In genomic region chr2:93938534-93938933, GRCm38 (mm10) we compare ENCODE assay signal across 24 mouse cellular contexts. TPM values are rescaled to one million over a fixed set of nuclear protein-coding genes. Genes with fewer than 3 reads are reported as not detected.
DNase-seq lines count a peak whose midpoint lies in the region; ATAC-seq and TF ChIP-seq lines count a peak whose summit lies in the region.
"Had no signal": no experiment of that assay in that cellular context is flagged by ENCODE, and none has a peak within 500 bp of the region (broad histone marks: within the 10 kb centered on the region; RNA-seq: fewer than 3 reads in every experiment).

No protein-coding gene starts in this region.

- peaks cover 9% of the 10 kb centered on the region for H3K9me3 ChIP-seq in heart, embryonic 14.5 days (ENCODE audit: control insufficient read depth, low read length)
- peaks cover 6% of the 10 kb centered on the region for H3K9me3 ChIP-seq in heart, embryonic 11.5 days (replicated peaks; ENCODE audit: control insufficient read depth, low read length)
- no peaks in the 10 kb centered on the region for H3K9me3 ChIP-seq in midbrain, postnatal 0 days (ENCODE audit: low read length)
- H3K9me3 ChIP-seq in midbrain, embryonic 16.5 days (replicated peaks; ENCODE audit: control insufficient read depth, low read length, poor library complexity, severe bottlenecking) = no peaks in the 10 kb centered on the region
- H3K9me3 ChIP-seq in neural tube, embryonic 15.5 days (replicated peaks) = no peaks in the 10 kb centered on the region
- H3K9me3 ChIP-seq: embryonic facial prominence, embryonic 13.5 days; limb, embryonic 15.5 days; liver, embryonic 15.5 days had no signal

- WGBS in heart, embryonic 14.5 days = 16% methylated on average over 9 of the region's 9 CpGs
- 36% methylated on average over 9 of the region's 9 CpGs for WGBS in heart, embryonic 11.5 days (ENCODE audit: insufficient replicate concordance)
- WGBS in midbrain, postnatal 0 days = 83% methylated on average over 9 of the region's 9 CpGs
- 82% methylated on average over 9 of the region's 9 CpGs for WGBS in midbrain, embryonic 16.5 days
- whole genome bisulfite sequencing in neural tube, embryonic 15.5 days = 49% methylated on average over 9 of the region's 9 CpGs

- H3K27me3 ChIP-seq in heart, embryonic 14.5 days (ENCODE audit: control insufficient read depth, insufficient read depth, low read length) = no peaks in the 10 kb centered on the region
- H3K27me3 ChIP-seq in heart, embryonic 11.5 days (ENCODE audit: control insufficient read depth, insufficient read depth, low read length) = peaks cover 15% of the 10 kb centered on the region
- H3K27me3 ChIP-seq in midbrain, postnatal 0 days (ENCODE audit: insufficient read depth, low read length) = no peaks in the 10 kb centered on the region
- no peaks in the 10 kb centered on the region for H3K27me3 ChIP-seq in midbrain, embryonic 16.5 days (ENCODE audit: control insufficient read depth, insufficient read depth, low read depth, low read length)
- H3K27me3 ChIP-seq in neural tube, embryonic 15.5 days (replicated peaks) = no peaks in the 10 kb centered on the region
- H3K27me3 ChIP-seq: limb, embryonic 15.5 days; liver, embryonic 15.5 days had no signal

- H3K4me2 ChIP-seq in heart, embryonic 14.5 days (ENCODE audit: low read length) = peak overlapping the region; percentile 17; the same call in 1 of the 2 replicates
- no peak overlapping the region for H3K4me2 ChIP-seq in heart, embryonic 11.5 days
- H3K4me2 ChIP-seq in midbrain, postnatal 0 days (ENCODE audit: low read depth, low read length, poor library complexity, severe bottlenecking) = no peak overlapping the region
- H3K4me2 ChIP-seq in midbrain, embryonic 16.5 days (ENCODE audit: low read length) = no peak overlapping the region
- H3K4me2 ChIP-seq in neural tube, embryonic 15.5 days = no peak overlapping the region
- H3K4me2 ChIP-seq: embryonic facial prominence, embryonic 13.5 days; limb, embryonic 15.5 days; liver, embryonic 15.5 days had no signal

- no peak overlapping the region for H3K4me3 ChIP-seq in heart, embryonic 14.5 days (ENCODE audit: control insufficient read depth in 1 of 2, insufficient read depth in 1 of 2, low read depth in 1 of 2, low read length in 2 of 2)
- no peak overlapping the region for H3K4me3 ChIP-seq in heart, embryonic 11.5 days (ENCODE audit: low read depth, low read length)
- no peak overlapping the region for H3K4me3 ChIP-seq in midbrain, postnatal 0 days (ENCODE audit: low read depth, low read length)
- H3K4me3 ChIP-seq in midbrain, embryonic 16.5 days (ENCODE audit: low read depth, low read length) = no peak overlapping the region
- no peak overlapping the region for H3K4me3 ChIP-seq in neural tube, embryonic 15.5 days (replicated peaks)
- H3K4me3 ChIP-seq: embryonic facial prominence, embryonic 13.5 days; layer of hippocampus, adult 2 months; limb, embryonic 15.5 days; liver, embryonic 15.5 days; megakaryocyte, embryonic 14.5 days had no signal

- no peak for ATAC-seq in heart, embryonic 14.5 days (ENCODE audit: insufficient number of reproducible peaks, insufficient read depth, low FRiP score, low read depth)
- ATAC-seq in heart, embryonic 11.5 days (replicated peaks; ENCODE audit: insufficient number of reproducible peaks, low FRiP score, low TSS enrichment) = no peak
- ATAC-seq in midbrain, postnatal 0 days (ENCODE audit: low FRiP score) = no peak
- ATAC-seq in midbrain, embryonic 16.5 days = no peak
- ATAC-seq in neural tube, embryonic 15.5 days (ENCODE audit: low FRiP score) = peak; percentile 80
- ATAC-seq: lung, postnatal 0 days had no signal

- H3K27ac ChIP-seq in heart, embryonic 14.5 days (replicated peaks in 1 of 2; ENCODE audit: control insufficient read depth in 1 of 2, insufficient read depth in 1 of 2, low read depth in 2 of 2, low read length in 2 of 2) = no peak overlapping the region
- H3K27ac ChIP-seq in heart, embryonic 11.5 days (ENCODE audit: low read depth, low read length) = no peak overlapping the region
- H3K27ac ChIP-seq in midbrain, postnatal 0 days (ENCODE audit: low read depth, low read length) = no peak overlapping the region
- no peak overlapping the region for H3K27ac ChIP-seq in midbrain, embryonic 16.5 days (ENCODE audit: low read length)
- peak overlapping the region; percentile 45; the same call in 1 of the 2 replicates for H3K27ac ChIP-seq in neural tube, embryonic 15.5 days (replicated peaks)
- H3K27ac ChIP-seq: embryonic facial prominence, embryonic 13.5 days; layer of hippocampus, adult 2 months; limb, embryonic 15.5 days; liver, embryonic 15.5 days had no signal

- H3K36me3 ChIP-seq in heart, embryonic 14.5 days (ENCODE audit: control insufficient read depth, insufficient read depth, low read length) = no peaks in the 10 kb centered on the region
- no peaks in the 10 kb centered on the region for H3K36me3 ChIP-seq in heart, embryonic 11.5 days (ENCODE audit: control insufficient read depth, insufficient read depth, low read length)
- no peaks in the 10 kb centered on the region for H3K36me3 ChIP-seq in midbrain, postnatal 0 days (ENCODE audit: insufficient read depth, low read length)
- H3K36me3 ChIP-seq in midbrain, embryonic 16.5 days (ENCODE audit: control insufficient read depth, insufficient read depth, low read length) = no peaks in the 10 kb centered on the region
- no peaks in the 10 kb centered on the region for H3K36me3 ChIP-seq in neural tube, embryonic 15.5 days
- H3K36me3 ChIP-seq: embryonic facial prominence, embryonic 13.5 days; limb, embryonic 15.5 days; liver, embryonic 15.5 days had no signal

- peak; percentile 9 for DNase-seq in midbrain, postnatal 0 days (ENCODE audit: low spot score)
- peak; percentile 52 for DNase-seq in brain, adult 2 months (ENCODE audit: low read depth, low spot score)
- no peak for DNase-seq in left cerebral cortex, adult 11 months (ENCODE audit: low spot score)
- DNase-seq: adrenal gland, adult 2 months; cerebellum, adult 9-11 months; gastrocnemius, postnatal 10 days; heart, adult 11 months; kidney, adult 18-20 months; kidney, postnatal 10 days; midbrain, embryonic 14.5 days; thymus, postnatal 4 days had no signal

- no peak overlapping the region for H3K9ac ChIP-seq in heart, embryonic 14.5 days (ENCODE audit: low read length)
- no peak overlapping the region for H3K9ac ChIP-seq in heart, embryonic 11.5 days (ENCODE audit: low read depth, low read length)
- H3K9ac ChIP-seq in midbrain, postnatal 0 days (replicated peaks; ENCODE audit: low read length, poor library complexity, severe bottlenecking) = no peak overlapping the region
- no peak overlapping the region for H3K9ac ChIP-seq in midbrain, embryonic 16.5 days (ENCODE audit: low read depth, low read length)
- no peak overlapping the region for H3K9ac ChIP-seq in neural tube, embryonic 15.5 days (replicated peaks)
- H3K9ac ChIP-seq: embryonic facial prominence, embryonic 13.5 days; limb, embryonic 15.5 days; liver, embryonic 15.5 days had no signal

- H3K4me1 ChIP-seq in heart, embryonic 14.5 days (ENCODE audit: control insufficient read depth in 2 of 2, insufficient read depth in 2 of 2, low read length in 2 of 2) = peaks cover 12 to 24% of the 10 kb centered on the region in 2 experiments
- peaks cover 18% of the 10 kb centered on the region for H3K4me1 ChIP-seq in heart, embryonic 11.5 days (ENCODE audit: control insufficient read depth, insufficient read depth, low read length)
- no peaks in the 10 kb centered on the region for H3K4me1 ChIP-seq in midbrain, postnatal 0 days (ENCODE audit: insufficient read depth, low read length)
- H3K4me1 ChIP-seq in midbrain, embryonic 16.5 days (ENCODE audit: control insufficient read depth, insufficient read depth, low read length) = no peaks in the 10 kb centered on the region
- H3K4me1 ChIP-seq in neural tube, embryonic 15.5 days = peaks cover 12% of the 10 kb centered on the region; the same call in 1 of the 2 replicates
- H3K4me1 ChIP-seq: limb, embryonic 15.5 days; liver, embryonic 15.5 days had no signal

- no peak for TF ChIP-seq CTCF in midbrain, postnatal 0 days (IDR thresholded peaks at IDR 0.05)

RNA-seq across cellular contexts. Expression of gene Gm13889, which starts 18.5 kb away (rescaled TPM):
- polyA plus RNA-seq in heart, embryonic 14.5 days (2014; fragmentation: Nextera tagmentation; extraction: Ambion mirVana) = 8.3 and 9.9 TPM in 2 replicates
- polyA plus RNA-seq in heart, embryonic 11.5 days (2014; fragmentation: Nextera tagmentation; extraction: Ambion mirVana) = 2.8 and 4.1 TPM in 2 replicates
- 21.9 and 23.3 TPM in 2 replicates for total RNA-seq in midbrain, postnatal 0 days (2014; rRNA removed)
- 9.3 and 10.4 TPM in 2 replicates for polyA plus RNA-seq in midbrain, postnatal 0 days (2015; fragmentation: Nextera tagmentation; extraction: Ambion mirVana)
- 5.3 and 5.8 TPM in 2 replicates for polyA plus RNA-seq in midbrain, embryonic 16.5 days (2015; fragmentation: Nextera tagmentation; extraction: Ambion mirVana)
- polyA plus RNA-seq in neural tube, embryonic 15.5 days (2015; fragmentation: Nextera tagmentation; extraction: Ambion mirVana) = 8.8 and 10.8 TPM in 2 replicates

RNA-seq across cellular contexts. Expression of gene Gm27027, which starts 57.6 kb away (rescaled TPM):
- not detected in 2 replicates for polyA plus RNA-seq in heart, embryonic 14.5 days (2014; fragmentation: Nextera tagmentation; extraction: Ambion mirVana)
- not detected in 2 replicates for polyA plus RNA-seq in heart, embryonic 11.5 days (2014; fragmentation: Nextera tagmentation; extraction: Ambion mirVana)
- total RNA-seq in midbrain, postnatal 0 days (2014; rRNA removed) = not detected in 2 replicates
- polyA plus RNA-seq in midbrain, postnatal 0 days (2015; fragmentation: Nextera tagmentation; extraction: Ambion mirVana) = not detected in 2 replicates
- polyA plus RNA-seq in midbrain, embryonic 16.5 days (2015; fragmentation: Nextera tagmentation; extraction: Ambion mirVana) = not detected in 2 replicates
- not detected in 2 replicates for polyA plus RNA-seq in neural tube, embryonic 15.5 days (2015; fragmentation: Nextera tagmentation; extraction: Ambion mirVana)
- total RNA-seq: adrenal gland, adult 2 months; heart, postnatal 25 days; layer of hippocampus, adult 2 months had no signal
- polyA plus RNA-seq: adrenal gland, adult 2 months; C2C12; embryonic facial prominence, embryonic 13.5 days; frontal cortex, adult 2 months; limb, embryonic 15.5 days; liver, embryonic 15.5 days; lung, postnatal 0 days; midbrain, embryonic 14.5 days had no signal
